Mouse (Mus musculus) kidney, postnatal 36 days (tissue): ENCODE results near the gene Lcn2.

ENCODE experiments used
- DNase-seq, 2 experiments: peaks; one replicate each; pipeline ENCODE4 v3.0.0; 2021 to 2022; ENCODE audit warnings: mixed read lengths in 2 of 2

Gene Lcn2

GRCm38 (mm10) chr2:32412742-32413531 is 24.9 kb upstream of the Lcn2 start:
- peak in 1 of 2 experiments; percentile 38 for DNase-seq

GRCm38 (mm10) chr2:32411407-32411806 is 23.4 kb upstream of the Lcn2 start:
- no peak for DNase-seq

GRCm38 (mm10) chr2:32408429-32409424 is 20.7 kb upstream of the Lcn2 start:
- DNase-seq, result peak; percentile 85 to 94

- peak; percentile 56 to 71 for DNase-seq
Observed at GRCm38 (mm10) chr2:32407144-32407824, 19.2 kb upstream of the Lcn2 start.

- peak; percentile 97 to 99 for DNase-seq
Observed at GRCm38 (mm10) chr2:32404663-32405062, 16.6 kb upstream of the Lcn2 start.

GRCm38 (mm10) chr2:32396695-32397094 is 8.6 kb upstream of the Lcn2 start:
- peak in 1 of 2 experiments; percentile 42 for DNase-seq

GRCm38 (mm10) chr2:32395946-32396621 is 8.0 kb upstream of the Lcn2 start:
- DNase-seq, result peak; percentile 95 to 96

GRCm38 (mm10) chr2:32395484-32395945 is 7.5 kb upstream of the Lcn2 start, which contains the start of gene Ptges2:
Gene Ptges2, plus strand, starts transcription at chr2:32395896.
- peak; percentile 92 to 95 for DNase-seq

- peak in 1 of 2 experiments; percentile 69 for DNase-seq
Observed at GRCm38 (mm10) chr2:32394973-32395372, 6.9 kb upstream of the Lcn2 start.

- DNase-seq, result peak; percentile 81 to 86
Observed at GRCm38 (mm10) chr2:32392063-32392462, 4.0 kb upstream of the Lcn2 start.

- DNase-seq, result peak in 1 of 2 experiments; percentile 62
Observed at GRCm38 (mm10) chr2:32390871-32391270, 2.8 kb upstream of the Lcn2 start.

GRCm38 (mm10) chr2:32389157-32389556 is 1.1 kb upstream of the Lcn2 start:
- DNase-seq, result no peak

GRCm38 (mm10) chr2:32382689-32383088 is 5.4 kb downstream of the Lcn2 start:
- no peak for DNase-seq

- DNase-seq, result peak; percentile 95 to 99
Observed at GRCm38 (mm10) chr2:32381775-32382223, 6.3 kb downstream of the Lcn2 start, which contains the start of gene 1110008P14Rik. Gene 1110008P14Rik, minus strand, starts transcription at chr2:32381938.

GRCm38 (mm10) chr2:32381141-32381774 is 6.8 kb downstream of the Lcn2 start:
- no peak for DNase-seq

- no peak for DNase-seq
Observed at GRCm38 (mm10) chr2:32380001-32380500, 8.0 kb downstream of the Lcn2 start.

GRCm38 (mm10) chr2:32376963-32377362 is 11.1 kb downstream of the Lcn2 start:
- DNase-seq, result no peak

GRCm38 (mm10) chr2:32375317-32375940 is 12.6 kb downstream of the Lcn2 start:
- DNase-seq, result no peak

- no peak for DNase-seq
Observed at GRCm38 (mm10) chr2:32374191-32374590, 13.9 kb downstream of the Lcn2 start.

- no peak for DNase-seq
Observed at GRCm38 (mm10) chr2:32367315-32367714, 20.7 kb downstream of the Lcn2 start.

GRCm38 (mm10) chr2:32364121-32364520 is 23.9 kb downstream of the Lcn2 start:
- no peak for DNase-seq
